Mouse (Mus musculus) heart, adult 2 months (tissue): ENCODE measurements around the gene Fkbp1a. TPM values are rescaled to one million over a fixed set of nuclear protein-coding genes. Genes with fewer than 3 reads are reported as not detected.

ENCODE experiments used
- DNase-seq, 2 experiments: peaks; one replicate each; pipeline ENCODE4 v3.0.0; 2021
- H3K27ac ChIP-seq: fragments of 200-600 bp; 2 replicates; pipeline ENCODE4 v1.8.1; 2022
- H3K27me3 ChIP-seq: fragments of 200-500 bp; 2 replicates; pipeline ENCODE4 v1.6.1; 2012; ENCODE audit warnings: mild to moderate bottlenecking, low read length, inconsistent platforms, mixed read lengths; ENCODE audit not compliant: control insufficient read depth, insufficient read depth
- H3K36me3 ChIP-seq: fragments of 200-500 bp; 2 replicates; pipeline ENCODE4 v1.6.1; 2012; ENCODE audit warnings: low read length, inconsistent platforms; ENCODE audit not compliant: control insufficient read depth, insufficient read depth
- H3K4me1 ChIP-seq: fragments of 200-500 bp; 2 replicates; pipeline ENCODE4 v1.6.1; 2011; ENCODE audit warnings: low read length; ENCODE audit not compliant: control insufficient read depth, insufficient read depth
- H3K4me3 ChIP-seq: fragments of 200-600 bp; 2 replicates; pipeline ENCODE4 v1.8.1; 2022
- H3K79me2 ChIP-seq: fragments of 200-500 bp; replicated peaks from 2 replicates; pipeline ENCODE4 v1.6.1; 2012; ENCODE audit warnings: mild to moderate bottlenecking, inconsistent platforms, low read length, moderate library complexity, mixed read lengths; ENCODE audit not compliant: control insufficient read depth, insufficient read depth
- H3K9ac ChIP-seq: fragments of 200-500 bp; 2 replicates; pipeline ENCODE4 v1.6.1; 2012; ENCODE audit warnings: low read depth, mild to moderate bottlenecking, control low read depth, inconsistent platforms, low read length, mixed read lengths
- CTCF ChIP-seq: fragments of 200-600 bp; IDR thresholded peaks from 2 replicates; pipeline ENCODE4 v1.8.1; 2022; ENCODE audit warnings: antibody characterized with exemption, mild to moderate bottlenecking, moderate library complexity
- EP300 ChIP-seq: fragments of 200-500 bp; IDR thresholded peaks from 2 replicates; pipeline ENCODE4 v1.6.1; 2011; ENCODE audit warnings: low read depth, low read length, control low read depth; ENCODE audit not compliant: insufficient read depth
- POLR2A ChIP-seq: fragments of 200-500 bp; IDR thresholded peaks from 2 replicates; pipeline ENCODE4 v1.6.1; 2011; ENCODE audit warnings: mild to moderate bottlenecking, low read depth, low read length, control low read depth; ENCODE audit not compliant: insufficient read depth
- WGBS: fragments of 180-500 bp; shearing (Covaris S2); methylation state at CpG from one replicate; pipeline ENCODE4 v1.1.7; 2018; 5-methylcytosine and 5-hydroxymethylcytosine counted together
- intact Hi-C: fragments of 180-260 bp; cut with DNase I; formaldehyde crosslinking; loops from one replicate; pipeline ENCODE4 v1.15.1; 2025
- polyA plus RNA-seq: library from polyadenylated mRNA; depleted of rRNA; stranded (reverse); fragments of >200 nt; gene quantifications from 2 replicates; pipeline ENCODE4 v1.2.3, GENCODE M21; 2012
- total RNA-seq, 2 experiments: library from RNA; stranded (reverse); gene quantifications; 2 replicates each; pipeline ENCODE4 v1.2.3; 2021

Gene Fkbp1a
- total and polyA plus RNA-seq, 3 experiments: 90.5 to 211 (median 197) TPM

DNA sequence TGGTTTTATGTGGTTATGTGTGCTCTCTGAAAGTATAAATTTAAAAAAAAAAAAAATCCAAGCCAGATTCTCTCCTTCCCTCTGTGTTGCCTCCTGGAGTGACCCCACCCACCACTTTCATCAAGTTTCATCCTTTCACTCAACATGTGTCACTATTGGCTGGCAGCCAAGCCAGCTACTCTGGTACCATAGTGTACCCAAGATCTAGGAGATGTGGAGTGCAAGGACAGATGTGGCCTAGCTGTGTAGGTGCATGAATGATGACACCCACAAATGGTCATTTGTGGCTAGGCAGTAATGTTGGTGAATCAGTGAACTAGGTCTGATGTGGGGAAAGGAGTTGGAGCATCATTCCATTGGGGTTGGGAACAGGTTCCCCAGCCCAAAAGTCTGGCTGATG is 13.1 kb upstream of the Fkbp1a start:
- intact Hi-C loops: no loop called here
- Histone ChIP-seq H3K4me3 (no peak overlapping the region), H3K79me2 (no peaks in the 10 kb centered on the region), H3K27ac (no peak overlapping the region), H3K4me1 (peaks cover 11% of the 10 kb centered on the region), H3K9ac (no peak overlapping the region), H3K36me3 (no peaks in the 10 kb centered on the region), H3K27me3 (no peaks in the 10 kb centered on the region)
- DNase-seq: peak in 1 of 2 experiments; percentile 11
- TF ChIP-seq POLR2A (no peak), EP300 (no peak), CTCF (no peak)

DNA sequence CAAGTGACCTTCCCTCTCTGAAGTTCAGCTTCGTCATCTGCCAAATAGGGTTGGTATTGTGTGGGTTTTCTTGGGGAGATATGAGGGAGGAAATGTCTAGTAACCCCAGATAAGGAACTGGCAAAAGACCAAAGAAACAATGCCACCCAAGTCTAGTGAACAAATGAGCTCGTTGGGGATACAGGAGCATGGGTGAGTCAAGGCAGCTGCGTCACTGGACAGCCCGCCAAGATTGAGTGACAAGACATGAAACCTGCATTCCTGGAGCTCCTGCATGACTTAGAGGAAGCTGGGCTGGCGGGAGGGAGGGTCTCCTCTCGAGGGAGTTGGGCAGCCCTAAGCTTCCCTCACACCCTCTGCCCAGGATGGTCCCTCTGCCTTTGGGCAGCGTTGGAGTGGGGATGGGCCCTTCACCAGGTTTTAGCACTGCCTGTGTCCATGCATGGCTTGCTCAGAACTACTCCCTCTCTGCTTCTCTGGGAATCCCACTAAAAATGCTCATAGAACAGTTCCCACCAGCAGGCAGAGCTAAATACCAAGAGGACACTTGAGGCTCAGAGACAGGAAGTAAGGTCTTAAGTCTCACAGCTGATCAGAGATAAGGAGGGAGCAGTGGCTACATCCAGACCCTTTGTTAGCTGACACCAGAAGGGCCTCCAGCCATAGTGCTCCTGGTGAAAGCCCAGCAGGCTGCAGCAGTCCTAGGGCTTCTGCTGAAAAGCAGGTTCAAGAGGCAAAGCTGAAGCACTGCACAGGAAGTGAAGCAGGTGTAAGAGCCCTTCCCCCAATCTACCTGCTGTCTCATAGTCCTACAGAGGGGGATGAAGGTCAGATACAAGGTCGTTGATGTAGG is 11.7 kb upstream of the Fkbp1a start:
- Histone ChIP-seq H3K79me2 (no peaks in the 10 kb centered on the region), H3K4me1 (peaks cover 10% of the 10 kb centered on the region), H3K4me3 (no peak overlapping the region), H3K36me3 (no peaks in the 10 kb centered on the region), H3K9ac (no peak overlapping the region), H3K27me3 (no peaks in the 10 kb centered on the region), H3K27ac (no peak overlapping the region)
- no peak for TF ChIP-seq POLR2A
- peak; percentile 26 for TF ChIP-seq CTCF
- intact Hi-C loops: no loop called here
- WGBS: 21% methylated on average over 8 of the region's 8 CpGs
- no peak for DNase-seq

DNA sequence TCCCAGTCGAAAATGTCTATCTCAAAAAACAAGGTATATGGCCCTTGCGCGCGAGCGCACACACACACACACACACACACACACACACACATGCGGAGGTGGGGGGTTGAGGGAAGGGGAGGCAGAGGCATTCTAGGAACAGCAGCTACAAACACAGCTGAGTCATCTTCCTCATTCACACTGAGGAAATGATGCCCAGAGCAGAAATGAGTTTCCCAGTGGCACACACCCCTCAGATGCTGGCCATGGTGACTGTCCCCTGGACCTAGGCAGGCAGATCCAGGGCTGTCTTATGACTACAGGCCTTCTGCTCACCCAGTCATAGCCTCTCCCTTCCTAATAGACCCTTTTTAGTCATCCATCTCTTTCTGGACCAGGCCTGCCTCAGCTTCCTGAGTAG is 8.7 kb upstream of the Fkbp1a start:
- Histone ChIP-seq H3K9ac (no peak overlapping the region), H3K36me3 (no peaks in the 10 kb centered on the region), H3K27ac (no peak overlapping the region), H3K4me1 (peaks cover 18% of the 10 kb centered on the region), H3K27me3 (no peaks in the 10 kb centered on the region), H3K79me2 (no peaks in the 10 kb centered on the region), H3K4me3 (no peak overlapping the region)
- DNase-seq: no peak
- TF ChIP-seq POLR2A (no peak), CTCF (no peak), EP300 (no peak)
- WGBS: 68% methylated on average over 6 of the region's 6 CpGs
- intact Hi-C loops: no loop called here

DNA sequence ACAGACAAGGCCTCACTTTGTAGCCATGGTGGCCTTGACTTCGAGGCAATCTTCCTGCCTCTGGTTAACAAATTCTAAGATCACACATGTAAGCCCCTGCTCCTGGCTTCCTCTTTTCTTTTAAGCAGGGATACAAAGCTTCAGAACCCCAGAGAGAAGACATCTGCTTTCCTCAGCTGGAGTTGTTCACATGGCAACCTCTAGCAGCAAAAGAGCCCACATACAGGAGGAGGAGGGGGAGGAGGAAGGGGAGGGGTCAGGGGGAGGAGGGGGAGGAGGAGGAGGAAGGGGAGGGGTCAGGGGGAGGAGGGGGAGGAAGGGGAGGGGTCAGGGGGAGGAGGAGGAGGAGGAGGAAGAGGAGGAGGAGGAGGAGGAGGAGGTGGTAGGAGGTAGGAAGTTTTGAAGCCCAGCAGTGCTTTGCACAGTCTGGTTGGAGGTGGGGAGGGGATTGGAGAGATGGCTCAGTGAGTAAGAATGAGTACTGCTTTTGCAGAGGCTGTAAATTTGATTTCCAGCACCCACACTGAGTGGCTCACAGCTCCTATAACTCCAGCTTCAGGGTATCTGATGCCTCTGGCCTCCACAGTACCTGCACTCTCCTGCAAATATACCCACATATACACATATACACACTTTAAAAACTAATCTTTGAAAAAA is 6.2 kb upstream of the Fkbp1a start:
- H3K27me3 ChIP-seq: no peaks in the 10 kb centered on the region
- TF ChIP-seq POLR2A: peak; percentile 25; the same call in 1 of the 2 replicates
- no peak for TF ChIP-seq EP300
- TF ChIP-seq CTCF: no peak
- no peaks in the 10 kb centered on the region for H3K36me3 ChIP-seq
- 43% methylated on average over 1 of the region's 1 CpGs for WGBS
- H3K4me1 ChIP-seq: peaks cover 15% of the 10 kb centered on the region
- peak overlapping the region; percentile 69 for H3K27ac ChIP-seq
- DNase-seq: no peak
- H3K9ac ChIP-seq: no peak overlapping the region
- H3K79me2 ChIP-seq: no peaks in the 10 kb centered on the region
- intact Hi-C loops: no loop called here
- H3K4me3 ChIP-seq: no peak overlapping the region

DNA sequence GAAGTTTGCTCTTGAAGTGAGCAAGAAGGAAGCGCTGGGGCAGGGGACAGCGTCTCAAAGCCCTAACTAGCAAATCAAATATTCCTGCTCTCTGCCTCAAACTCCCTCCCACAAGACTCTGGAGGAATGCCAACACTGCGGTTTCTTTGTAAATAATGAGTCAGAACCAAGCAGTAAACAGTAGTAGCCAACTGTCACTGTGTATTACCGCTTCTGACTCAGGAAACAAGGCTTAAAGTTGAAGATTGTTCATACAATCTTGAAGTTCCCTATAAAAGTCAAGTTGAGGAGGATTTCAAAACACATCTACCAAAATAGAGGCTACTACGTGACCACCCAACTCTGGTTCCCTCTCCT is 5.7 kb upstream of the Fkbp1a start:
- no peak overlapping the region for H3K9ac ChIP-seq
- 37% methylated on average over 5 of the region's 5 CpGs for WGBS
- intact Hi-C loops: no loop called here

DNA sequence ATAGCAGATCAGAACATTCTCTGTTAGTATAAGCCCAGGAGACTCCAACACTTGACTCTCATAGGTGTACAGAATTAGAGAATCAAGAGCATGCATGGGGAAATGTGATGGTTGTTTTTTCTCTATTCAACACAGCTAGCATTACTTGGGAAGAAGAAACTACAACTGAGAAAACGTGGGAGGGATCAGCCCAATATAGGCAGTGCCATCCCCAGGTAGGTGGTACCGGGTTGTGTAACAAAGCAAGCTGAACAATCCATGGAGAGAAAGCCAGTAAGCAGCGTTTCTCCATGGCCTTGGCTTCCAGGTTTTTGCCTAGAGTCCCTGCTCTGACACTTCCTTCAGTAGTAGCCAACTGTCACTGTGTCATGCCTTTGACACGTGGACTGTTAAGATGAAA is 3.6 kb upstream of the Fkbp1a start:
- Histone ChIP-seq H3K79me2 (no peaks in the 10 kb centered on the region), H3K36me3 (no peaks in the 10 kb centered on the region), H3K27ac (no peak overlapping the region), H3K4me1 (peaks cover 16% of the 10 kb centered on the region), H3K27me3 (no peaks in the 10 kb centered on the region), H3K4me3 (no peak overlapping the region), H3K9ac (no peak overlapping the region)
- intact Hi-C loops: no loop called here
- DNase-seq: no peak
- WGBS: 45% methylated on average over 4 of the region's 4 CpGs
- TF ChIP-seq EP300 (no peak), CTCF (no peak), POLR2A (no peak)

More for the DNA sequence above, 5.7 kb upstream of the Fkbp1a start:
- Histone ChIP-seq H3K4me3 (no peak overlapping the region), H3K4me1 (peaks cover 16% of the 10 kb centered on the region), H3K36me3 (no peaks in the 10 kb centered on the region), H3K79me2 (no peaks in the 10 kb centered on the region), H3K27ac (peak overlapping the region; percentile 69), H3K27me3 (no peaks in the 10 kb centered on the region)
- peak in 1 of 2 experiments; percentile 35 for DNase-seq
- TF ChIP-seq POLR2A (no peak), EP300 (no peak), CTCF (no peak)
